Mouse (Mus musculus): ENCODE measurements around the gene Ccne1. TPM values are rescaled to one million over a fixed set of nuclear protein-coding genes. Genes with fewer than 3 reads are reported as not detected.

Gene Ccne1
- 0.24 TPM for polyA plus RNA-seq (2014; fragmentation: Illumina TruSeq; extraction: RNeasy Lipid Tissue Mini Kit (QIAGEN cat#74804); ENCODE audit: low read depth, low replicate concordance)

GRCm38 (mm10) chr7:38107371-38108259, at the start of gene Ccne1:
Gene Ccne1, minus strand, starts transcription at chr7:38107534.

Other genes starting within 250 kb of the Ccne1 start
- 46.9 TPM for gene Uri1, start 84.0 kb downstream of the Ccne1 start, polyA plus RNA-seq (2014; fragmentation: Illumina TruSeq; extraction: RNeasy Lipid Tissue Mini Kit (QIAGEN cat#74804); ENCODE audit: low read depth, low replicate concordance)
- gene 1600014C10Rik, start 75.7 kb upstream of the Ccne1 start, polyA plus RNA-seq (2014; fragmentation: Illumina TruSeq; extraction: RNeasy Lipid Tissue Mini Kit (QIAGEN cat#74804); ENCODE audit: low read depth, low replicate concordance), result 77.2 TPM
- 0.34 TPM for gene Plekhf1, start 120.5 kb upstream of the Ccne1 start, polyA plus RNA-seq (2014; fragmentation: Illumina TruSeq; extraction: RNeasy Lipid Tissue Mini Kit (QIAGEN cat#74804); ENCODE audit: low read depth, low replicate concordance)
- 9.2 TPM for gene Pop4, start 163.9 kb upstream of the Ccne1 start, polyA plus RNA-seq (2014; fragmentation: Illumina TruSeq; extraction: RNeasy Lipid Tissue Mini Kit (QIAGEN cat#74804); ENCODE audit: low read depth, low replicate concordance)